Mouse (Mus musculus) fat pad, adult 2 months (tissue): ENCODE results near the gene Tma7.

Experiments used
- DNase-seq: peaks from one replicate; pipeline ENCODE4 v3.0.0-alpha.2; 2011; ENCODE audit warnings: low read depth, low spot score; ENCODE audit errors: extremely low read depth

The Tma7 gene

DNA sequence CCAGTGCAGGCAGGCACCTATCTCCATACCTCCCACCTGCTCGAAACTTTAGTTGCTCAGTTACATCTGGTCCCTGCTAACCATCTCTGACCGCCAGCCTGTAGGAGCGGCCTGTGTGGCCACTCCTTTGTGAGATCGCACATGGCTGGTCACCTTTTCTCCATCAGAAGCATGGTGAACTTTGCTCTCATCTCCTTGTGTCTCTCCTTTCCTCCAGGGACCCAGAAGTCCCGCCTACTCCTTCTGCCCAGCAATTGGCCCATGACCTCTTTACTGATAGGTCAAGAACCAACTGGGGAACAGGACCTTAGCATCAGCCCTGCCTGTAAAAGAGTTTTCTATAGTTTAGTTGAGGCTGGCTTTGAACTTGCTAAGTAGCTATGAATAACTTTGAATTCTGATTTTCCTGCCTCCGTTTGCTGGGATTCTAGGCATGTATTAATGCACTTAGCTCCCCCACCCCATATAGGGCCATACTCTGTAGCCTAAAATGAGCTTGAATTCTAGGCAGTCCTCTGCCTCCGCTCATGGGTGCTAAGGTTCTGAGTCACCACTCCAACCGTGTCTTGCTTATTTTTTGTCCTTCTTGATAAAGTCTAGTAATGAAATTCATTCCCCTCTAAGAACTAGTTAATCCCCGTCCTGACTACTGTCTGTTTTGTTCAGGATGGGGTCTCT, 32.3 kb downstream of the Tma7 start:
- DNase-seq, result no peak

DNA sequence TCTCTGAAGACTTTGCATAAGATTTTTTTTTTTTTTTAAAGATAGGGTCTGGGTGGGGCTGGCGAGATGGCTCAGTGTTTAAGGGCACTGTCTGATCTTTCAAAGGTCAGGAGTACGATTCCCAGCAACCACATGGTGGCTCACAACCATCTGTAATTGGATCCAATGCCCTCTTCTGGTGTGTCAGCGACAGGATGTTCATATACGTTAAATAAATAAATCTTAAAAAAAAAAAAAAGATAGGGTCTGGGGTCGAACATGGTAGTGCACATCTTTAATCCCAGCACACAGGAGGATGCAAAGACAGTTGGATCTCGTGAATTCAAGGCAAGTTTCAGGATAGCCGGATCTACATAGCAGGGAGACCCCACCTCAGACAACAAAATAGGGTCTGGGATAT, 33.1 kb downstream of the Tma7 start:
- no peak for DNase-seq

DNA sequence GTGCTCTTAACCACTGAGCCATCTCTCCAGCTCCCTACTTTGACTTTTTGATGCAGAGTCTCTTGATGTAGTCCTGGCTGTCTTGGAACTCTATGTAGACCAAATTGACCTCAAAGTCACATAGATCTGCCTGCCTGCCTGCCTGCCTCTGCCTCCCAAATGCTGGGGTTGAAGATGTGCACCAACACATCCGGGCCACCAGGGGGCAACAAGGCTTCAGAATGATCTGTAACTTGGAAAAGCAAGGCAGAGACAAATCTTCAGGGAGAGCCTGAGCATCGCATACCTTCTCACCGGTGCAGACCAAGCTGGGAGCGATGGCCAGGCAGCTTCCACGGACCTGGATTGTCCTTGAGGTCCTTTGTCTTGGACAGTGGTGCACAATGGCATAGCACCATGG, 36.1 kb downstream of the Tma7 start:
- DNase-seq, result no peak

DNA sequence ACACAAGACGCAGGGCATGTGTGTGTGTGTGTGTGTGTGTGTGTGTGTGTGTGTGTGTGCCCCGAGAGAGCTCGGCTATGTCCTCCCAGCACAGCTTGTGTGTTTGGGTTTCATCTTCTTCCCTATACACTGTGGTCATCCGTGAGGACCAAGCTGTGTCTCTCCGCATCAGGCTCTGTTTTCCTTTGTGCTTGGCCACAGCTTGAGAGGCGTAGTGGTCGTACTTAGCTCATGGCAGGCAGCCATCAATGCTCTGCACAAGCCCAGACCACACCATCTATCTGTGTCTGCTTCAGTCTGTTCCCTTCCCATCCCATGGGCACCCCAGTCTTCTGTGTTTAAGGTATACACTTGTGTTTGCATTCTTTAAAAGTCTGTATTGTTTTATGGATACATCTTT, 41.0 kb downstream of the Tma7 start:
- DNase-seq, result no peak

DNA sequence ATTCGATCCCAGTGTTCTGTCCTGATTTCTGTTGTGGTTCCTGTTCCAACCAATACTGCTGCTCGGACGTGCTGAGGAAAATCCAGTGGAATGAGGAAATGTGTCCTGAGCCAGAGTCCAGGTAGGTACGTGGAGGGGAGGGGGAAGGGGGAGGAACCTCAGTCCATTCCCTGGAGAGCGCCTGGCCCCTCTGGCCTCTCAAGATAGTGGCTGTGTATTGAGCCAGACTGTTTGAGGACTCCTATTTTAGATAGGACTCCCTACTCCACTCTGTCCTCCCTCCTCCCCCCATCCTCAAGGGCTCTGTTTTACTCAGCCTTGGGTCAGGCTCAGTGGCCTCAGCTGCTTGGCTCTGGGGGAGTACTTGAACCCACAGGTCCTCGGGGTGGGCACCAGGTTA, 41.5 kb downstream of the Tma7 start:
- no peak for DNase-seq

DNA sequence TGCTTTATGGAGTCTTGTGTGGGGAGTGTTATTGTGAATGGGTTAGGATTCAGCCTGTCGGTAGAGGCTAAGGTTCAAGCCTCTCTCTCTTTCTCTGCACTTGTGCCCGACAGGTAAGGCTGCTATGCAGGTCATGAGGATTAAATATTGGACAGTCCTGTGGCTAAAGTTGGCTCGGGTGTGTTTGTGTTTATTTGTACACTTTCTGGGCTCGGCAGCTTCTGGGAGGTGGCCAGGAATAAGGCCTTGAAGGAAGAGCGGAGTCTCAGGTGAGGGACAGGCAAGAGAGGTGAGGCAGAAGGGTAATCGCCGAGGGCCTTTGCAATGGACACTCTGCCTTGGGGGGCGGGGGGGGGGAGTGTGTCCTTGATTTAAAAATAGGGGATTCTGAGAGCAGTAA, 42.2 kb downstream of the Tma7 start:
- DNase-seq, result no peak

DNA sequence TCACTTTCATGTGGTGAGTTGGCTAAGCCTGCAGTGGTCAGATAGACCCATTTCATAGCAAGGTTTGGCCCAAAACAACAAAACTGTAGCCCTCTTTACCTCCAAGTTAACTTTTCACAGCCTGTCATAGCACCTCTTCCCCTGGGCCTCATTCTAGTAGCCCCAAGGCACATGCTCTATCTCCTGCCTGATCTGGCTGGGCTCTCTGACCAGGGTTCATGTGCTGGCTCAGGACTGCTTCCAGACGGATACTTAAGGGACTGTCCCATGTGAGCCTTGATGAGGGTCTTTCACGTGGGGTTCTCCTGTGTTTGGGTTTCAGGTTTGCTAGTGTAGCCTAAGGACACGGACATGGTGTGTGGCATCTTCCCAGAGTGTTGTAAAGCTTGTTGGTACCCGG, 42.7 kb downstream of the Tma7 start:
- DNase-seq, result no peak

DNA sequence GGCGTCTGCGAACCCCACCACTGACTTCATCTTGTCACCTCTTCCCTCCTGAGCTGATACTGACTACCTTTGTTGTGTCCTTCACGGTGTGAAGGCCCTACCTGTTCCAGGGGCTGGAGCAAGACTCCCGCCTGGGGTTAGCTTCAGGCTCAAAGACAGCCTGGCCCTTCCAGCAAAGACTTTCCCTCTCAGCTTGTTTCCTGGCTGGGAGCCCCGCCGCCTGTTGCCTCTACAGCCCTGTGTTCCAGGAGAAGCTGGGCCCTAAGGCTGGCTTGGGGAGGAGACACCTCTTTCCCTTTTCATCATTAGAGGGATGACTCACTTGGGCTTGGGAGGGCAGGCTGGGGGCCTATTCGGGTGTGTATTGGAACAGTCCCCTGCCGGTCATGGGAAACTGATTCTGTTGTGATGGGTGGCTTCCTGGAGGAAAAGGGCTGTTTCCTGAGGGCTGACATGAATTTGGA, 43.5 kb downstream of the Tma7 start:
- no peak for DNase-seq

DNA sequence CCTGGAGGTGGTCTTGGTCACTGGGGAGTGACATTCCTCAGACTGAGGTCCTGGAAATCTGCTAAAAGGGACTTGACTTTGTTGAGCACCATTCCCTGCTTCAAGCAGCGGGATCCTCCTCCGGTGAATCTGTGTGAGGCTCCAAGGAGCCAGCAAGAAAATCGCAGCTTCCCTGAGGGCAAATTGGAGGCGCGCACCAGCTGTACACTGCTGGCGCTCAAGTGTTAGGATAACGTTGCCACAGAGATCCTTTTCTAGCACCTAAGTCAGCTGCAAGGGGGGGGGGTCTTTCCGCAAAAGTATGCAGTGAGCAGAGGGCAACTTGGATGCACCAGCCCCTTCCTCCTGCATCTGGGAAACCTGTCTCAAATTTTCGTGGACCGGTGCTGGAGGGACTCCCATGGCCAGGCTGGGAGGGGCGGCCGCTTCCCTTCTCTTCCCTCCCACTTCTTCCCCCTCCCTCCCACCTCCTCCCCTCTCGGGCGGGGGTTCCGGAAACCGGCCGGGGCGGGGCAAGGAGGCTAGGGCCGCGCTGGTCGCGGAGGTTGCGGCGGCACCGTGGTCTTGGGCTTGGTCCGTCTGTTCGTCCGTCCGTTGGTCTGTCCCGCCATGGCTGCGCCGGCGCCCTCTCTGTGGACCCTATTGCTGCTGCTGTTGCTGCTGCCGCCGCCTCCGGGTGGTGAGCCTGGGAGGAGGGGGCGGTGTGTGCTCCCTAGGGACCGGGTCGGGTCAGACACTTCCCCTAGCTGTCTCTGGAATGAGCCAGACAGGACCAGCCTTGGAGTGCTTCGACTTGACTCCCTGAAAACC, 44.1 kb downstream of the Tma7 start, which contains the start of gene Shisa5:
TSS of gene Shisa5 (plus strand) at position 480 of the 810 bp plus-strand sequence.
- no peak for DNase-seq

DNA sequence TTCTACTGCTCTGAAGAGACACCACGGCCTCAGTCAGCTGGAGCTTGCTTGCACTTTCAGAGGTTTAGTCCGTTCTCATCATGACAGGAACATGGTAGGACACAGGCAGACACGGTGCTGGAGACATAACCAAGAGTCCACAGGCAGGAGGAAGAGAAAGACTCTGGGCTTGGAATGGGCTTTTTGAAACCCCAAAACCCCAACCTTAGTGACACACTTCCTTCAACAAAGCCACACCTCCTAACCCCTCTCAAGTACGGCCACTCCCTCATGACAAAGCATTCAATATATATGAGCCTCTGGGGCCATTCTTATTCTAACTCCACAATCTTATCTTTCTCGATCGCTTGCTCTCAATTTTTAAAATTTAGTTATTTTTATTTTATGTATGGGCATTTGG, 50.0 kb downstream of the Tma7 start:
- DNase-seq, result no peak

DNA sequence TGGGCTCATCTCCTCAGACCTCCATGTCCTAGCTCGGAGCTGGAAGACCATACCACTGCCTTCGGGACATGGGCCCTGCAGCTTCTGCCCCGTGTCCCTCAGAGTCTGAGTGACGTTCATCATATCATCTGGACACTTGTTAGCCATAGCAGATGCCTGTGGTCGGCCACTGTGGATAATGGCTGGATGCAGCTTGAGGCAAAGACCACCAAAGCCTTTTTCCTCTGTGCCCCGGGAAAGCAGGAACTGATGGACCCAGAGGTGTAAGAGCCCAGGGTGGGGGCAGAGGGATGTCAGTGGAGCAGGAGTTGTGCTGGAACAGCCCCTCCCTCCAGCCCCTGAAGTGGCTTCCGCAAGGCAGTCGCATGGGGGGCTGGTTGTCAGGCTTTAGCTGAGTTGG, 50.7 kb downstream of the Tma7 start:
- no peak for DNase-seq

DNA sequence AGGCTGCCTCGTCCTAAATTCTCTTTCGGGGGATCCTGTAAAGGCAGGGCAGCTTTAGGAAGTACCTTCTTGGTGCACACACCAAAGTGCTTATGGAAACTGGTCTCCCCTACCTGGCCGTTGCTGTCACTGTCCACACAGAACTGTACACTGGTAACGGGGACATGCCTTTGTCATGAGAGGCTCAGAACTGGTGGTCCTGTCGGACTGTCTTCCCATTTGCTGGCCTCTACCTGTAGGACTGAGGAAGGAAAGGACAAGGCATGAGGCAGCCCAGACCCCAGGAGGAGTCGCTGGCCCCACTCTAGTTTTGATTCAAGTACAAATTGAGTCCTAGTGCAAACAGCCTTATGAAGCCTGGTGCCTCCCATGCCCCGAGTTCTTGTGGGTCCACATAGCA, 51.4 kb downstream of the Tma7 start:
- no peak for DNase-seq

DNA sequence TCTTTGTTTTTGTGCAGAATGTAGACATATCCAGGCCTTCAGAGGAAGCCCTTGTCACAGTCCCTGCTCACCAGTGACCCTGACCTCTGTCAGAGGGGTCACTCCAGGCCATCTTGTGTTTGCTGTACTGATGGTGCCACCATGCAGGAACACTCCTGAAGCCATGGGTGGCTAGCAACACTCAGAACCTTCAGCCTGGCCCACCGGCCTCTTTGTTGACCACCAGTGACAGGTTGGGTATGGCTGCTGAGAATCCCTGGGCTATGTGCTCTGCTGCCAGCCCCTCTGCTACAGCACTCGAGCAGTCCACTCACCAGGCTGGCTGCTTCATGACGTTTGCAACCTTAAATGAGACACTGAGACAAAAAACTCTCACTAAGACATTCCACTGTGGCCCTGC, 52.1 kb downstream of the Tma7 start:
- no peak for DNase-seq

DNA sequence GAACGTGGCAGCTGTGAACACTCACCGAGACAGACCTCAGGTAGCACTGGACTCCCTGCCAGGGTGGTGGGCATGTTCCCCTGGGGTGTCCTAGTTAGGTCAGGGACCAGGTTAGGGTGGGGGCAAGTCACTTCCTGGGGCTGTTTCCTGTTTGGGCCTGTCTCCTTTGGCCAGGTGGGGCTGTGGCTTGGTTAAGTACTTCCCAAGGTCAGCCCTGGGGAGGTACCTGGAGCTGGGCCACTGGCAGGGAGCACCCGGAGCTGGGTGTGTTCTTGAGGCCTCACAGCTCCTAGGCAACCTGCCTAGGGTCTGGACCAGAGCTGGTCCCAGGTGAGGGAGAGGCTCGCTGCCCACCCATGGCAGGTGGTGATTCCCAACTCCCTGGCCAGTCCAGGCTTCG, 53.5 kb downstream of the Tma7 start:
- DNase-seq, result no peak

DNA sequence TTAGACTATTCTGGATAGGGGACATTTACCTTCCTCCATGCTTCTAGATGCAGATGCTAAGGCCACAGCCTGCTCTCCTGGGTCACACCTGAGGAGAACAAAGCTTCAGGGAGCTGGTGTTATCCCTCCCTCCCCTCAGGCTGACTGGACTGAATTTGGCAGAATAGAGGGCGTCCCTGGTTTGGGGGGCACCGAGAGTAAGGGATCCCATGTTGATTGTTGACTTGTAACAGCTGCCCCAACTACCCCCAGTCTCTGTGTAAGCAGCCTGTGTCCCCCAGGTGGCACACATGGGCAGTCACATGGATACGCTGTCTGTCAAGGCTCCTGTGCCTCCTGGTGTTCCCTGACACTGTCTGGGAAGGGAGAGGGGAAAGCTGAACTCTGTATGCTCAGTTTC, 54.0 kb downstream of the Tma7 start:
- no peak for DNase-seq

DNA sequence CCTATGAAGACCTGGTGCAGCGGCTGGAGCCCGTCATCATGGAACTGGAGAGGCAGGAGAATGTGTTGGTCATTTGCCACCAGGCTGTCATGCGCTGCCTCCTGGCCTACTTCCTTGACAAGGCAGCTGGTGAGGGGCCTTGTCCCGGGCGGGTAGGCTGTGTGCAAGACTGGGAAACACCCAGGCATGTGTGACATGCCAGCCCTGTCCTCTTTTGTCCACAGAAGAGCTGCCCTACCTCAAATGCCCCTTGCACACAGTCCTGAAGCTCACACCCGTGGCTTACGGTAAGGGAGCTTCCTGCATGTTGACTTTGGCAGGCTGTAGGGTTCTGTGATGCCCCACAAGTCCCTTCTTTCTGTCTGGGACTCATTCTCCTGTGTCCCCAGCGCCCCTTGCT, 54.9 kb downstream of the Tma7 start:
- no peak for DNase-seq
